Mouse (Mus musculus) midbrain, embryonic 10.5 days (tissue): ENCODE data around the gene Rbm18. TPM values are rescaled to one million over a fixed set of nuclear protein-coding genes. Genes with fewer than 3 reads are reported as not detected.

Experiments used
- DNase-seq: peaks from one replicate; pipeline ENCODE4 v3.0.0-alpha.2; 2017; ENCODE audit warnings: low spot score
- H3K27ac ChIP-seq: fragments of 300-500 bp; sonication (generic); replicated peaks from 2 replicates; pipeline ENCODE4 v1.5.1; 2016; ENCODE audit warnings: mild to moderate bottlenecking
- H3K27me3 ChIP-seq: fragments of 300-500 bp; sonication (generic); 2 replicates; pipeline ENCODE4 v1.6.1; 2016; ENCODE audit warnings: low read depth, mild to moderate bottlenecking; ENCODE audit not compliant: poor library complexity, severe bottlenecking
- H3K36me3 ChIP-seq: fragments of 300-500 bp; sonication (generic); 2 replicates; pipeline ENCODE4 v1.6.1; 2016; ENCODE audit warnings: mild to moderate bottlenecking, moderate library complexity
- H3K4me1 ChIP-seq: fragments of 300-500 bp; sonication (generic); 2 replicates; pipeline ENCODE4 v1.6.1; 2016
- H3K4me3 ChIP-seq: fragments of 300-500 bp; sonication (generic); 2 replicates; pipeline ENCODE4 v1.5.1; 2016; ENCODE audit warnings: mild to moderate bottlenecking, moderate library complexity
- H3K9me3 ChIP-seq: fragments of 300-500 bp; sonication (generic); replicated peaks from 2 replicates; pipeline ENCODE4 v1.6.1; 2016; ENCODE audit warnings: mild to moderate bottlenecking
- WGBS: fragments of 180-500 bp; shearing (Covaris S2); methylation state at CpG from one replicate; pipeline ENCODE4 v1.1.7; 2016; 5-methylcytosine and 5-hydroxymethylcytosine counted together
- polyA plus RNA-seq: library from polyadenylated mRNA; unstranded; fragments of >200 nt; fragmentation: Nextera tagmentation; extraction: Ambion mirVana; gene quantifications from 2 replicates; pipeline ENCODE4 v1.2.1, GENCODE M21; 2016

Rbm18 gene
- polyA plus RNA-seq, 1 experiment from 2014 or later: 80.8 TPM

DNA sequence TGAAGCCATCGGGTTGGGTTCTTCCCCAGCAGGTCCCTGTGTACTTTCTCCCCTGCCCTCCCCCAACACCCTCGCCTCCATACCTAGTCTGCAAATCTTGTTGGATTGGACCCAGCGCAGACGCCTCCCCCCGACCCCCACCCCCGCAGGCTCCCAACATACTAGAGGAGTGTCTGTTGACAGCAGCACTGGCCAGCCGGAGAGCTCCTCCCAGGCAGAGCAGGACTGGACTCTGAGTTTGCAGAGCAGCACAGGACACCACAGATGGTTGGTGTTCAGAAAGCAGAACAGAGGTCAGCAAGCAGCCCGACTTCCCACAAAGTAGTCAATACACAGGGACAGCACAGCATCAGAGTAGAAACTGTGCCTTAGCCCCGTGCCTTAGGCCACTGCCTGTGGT is 55.1 kb downstream of the Rbm18 start:
- Histone ChIP-seq H3K27ac (no peak overlapping the region; the same call in 1 of the 2 replicates), H3K36me3 (no peaks in the 10 kb centered on the region), H3K4me1 (peaks cover 10% of the 10 kb centered on the region), H3K4me3 (no peak overlapping the region), H3K27me3 (peaks cover 28% of the 10 kb centered on the region), H3K9me3 (no peaks in the 10 kb centered on the region)
- 34% methylated on average over 9 of the region's 9 CpGs for WGBS
- no peak for DNase-seq

DNA sequence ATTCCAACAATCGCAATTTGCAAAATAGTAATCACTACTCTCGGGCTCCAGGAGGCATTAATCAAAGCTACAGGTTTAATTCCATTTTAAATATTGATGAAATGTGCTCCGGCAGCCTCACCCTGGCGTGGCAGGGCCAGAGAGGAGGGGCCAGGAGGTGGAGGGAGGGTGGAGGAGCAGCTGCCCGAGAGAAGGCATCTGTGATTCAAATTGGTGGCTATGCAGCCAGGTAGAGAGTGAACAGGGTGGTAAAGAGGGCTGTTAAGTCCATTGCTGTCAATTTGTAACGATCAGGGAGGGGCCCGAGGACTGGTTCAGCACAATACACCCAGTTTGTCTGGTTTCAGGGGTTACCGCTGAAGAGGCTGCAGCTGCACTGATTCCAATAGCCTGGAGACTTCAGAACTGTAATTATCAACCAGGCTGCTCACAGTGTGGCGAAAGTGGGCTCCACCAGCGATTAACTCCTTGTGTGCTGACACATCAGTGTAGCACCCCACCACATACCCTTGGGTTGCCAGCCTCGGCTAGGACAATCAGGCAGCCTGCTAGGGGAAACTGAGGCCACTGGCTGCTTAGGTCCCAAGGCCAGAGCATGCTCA is 59.3 kb downstream of the Rbm18 start:
- 34% methylated on average over 11 of the region's 11 CpGs for WGBS
- H3K27ac ChIP-seq: no peak overlapping the region

DNA sequence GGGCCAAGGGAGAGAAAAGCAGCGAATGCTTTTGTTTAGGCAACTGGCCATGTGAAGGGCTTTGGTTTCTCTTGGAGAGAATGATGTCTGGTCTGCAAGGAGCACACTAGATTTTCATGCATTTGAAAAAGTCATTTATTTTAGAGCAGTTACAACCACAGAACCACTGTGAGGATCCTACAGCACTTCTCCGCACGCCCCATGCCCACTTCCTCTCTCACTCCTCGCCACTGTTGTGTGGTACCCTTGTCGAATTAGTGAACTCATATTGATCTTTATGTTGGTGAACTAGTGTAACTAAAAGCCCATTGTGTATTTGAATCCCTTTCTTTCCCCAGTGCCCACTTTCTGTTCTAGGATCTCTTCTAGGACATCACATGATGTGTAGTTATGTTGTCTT is 61.4 kb downstream of the Rbm18 start:
- no peak overlapping the region for H3K4me3 ChIP-seq
- no peak for DNase-seq
- 88% methylated on average over 5 of the region's 5 CpGs for WGBS
- no peak overlapping the region for H3K27ac ChIP-seq
- H3K9me3 ChIP-seq: no peaks in the 10 kb centered on the region
- no peaks in the 10 kb centered on the region for H3K36me3 ChIP-seq
- H3K27me3 ChIP-seq: peaks cover 13% of the 10 kb centered on the region; the same call in 1 of the 2 replicates
- peaks cover 7% of the 10 kb centered on the region for H3K4me1 ChIP-seq

More for the DNA sequence above, 59.3 kb downstream of the Rbm18 start:
- H3K4me3 ChIP-seq: no peak overlapping the region
- no peaks in the 10 kb centered on the region for H3K36me3 ChIP-seq
- peaks cover 10% of the 10 kb centered on the region for H3K4me1 ChIP-seq
- H3K9me3 ChIP-seq: no peaks in the 10 kb centered on the region
- H3K27me3 ChIP-seq: peaks cover 13% of the 10 kb centered on the region; the same call in 1 of the 2 replicates
- DNase-seq: no peak

DNA sequence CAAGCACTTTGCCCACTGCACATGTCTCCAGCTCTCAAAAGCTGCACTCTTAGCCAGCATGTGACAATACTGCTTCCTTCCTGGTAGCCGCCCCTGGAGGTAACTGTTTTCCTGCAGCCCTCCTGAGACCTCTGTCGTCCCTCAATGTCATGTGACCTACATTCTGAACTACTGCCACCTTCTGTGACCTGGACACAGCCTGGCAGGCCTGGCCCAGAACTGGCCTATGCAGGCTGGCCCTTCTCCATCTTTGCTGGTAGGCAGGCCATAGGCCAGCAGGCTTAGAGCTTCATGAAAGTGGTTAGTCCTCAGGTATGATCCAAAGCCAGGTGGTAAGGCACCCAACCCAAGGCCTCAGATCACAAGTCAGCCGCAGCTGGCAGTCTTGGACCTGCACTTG is 62.8 kb downstream of the Rbm18 start:
- Histone ChIP-seq H3K4me1 (peaks cover 7% of the 10 kb centered on the region), H3K27me3 (peaks cover 7% of the 10 kb centered on the region; the same call in 1 of the 2 replicates), H3K4me3 (no peak overlapping the region), H3K9me3 (no peaks in the 10 kb centered on the region), H3K36me3 (no peaks in the 10 kb centered on the region), H3K27ac (no peak overlapping the region)
- DNase-seq: no peak
- 58% methylated on average over 3 of the region's 3 CpGs for WGBS

DNA sequence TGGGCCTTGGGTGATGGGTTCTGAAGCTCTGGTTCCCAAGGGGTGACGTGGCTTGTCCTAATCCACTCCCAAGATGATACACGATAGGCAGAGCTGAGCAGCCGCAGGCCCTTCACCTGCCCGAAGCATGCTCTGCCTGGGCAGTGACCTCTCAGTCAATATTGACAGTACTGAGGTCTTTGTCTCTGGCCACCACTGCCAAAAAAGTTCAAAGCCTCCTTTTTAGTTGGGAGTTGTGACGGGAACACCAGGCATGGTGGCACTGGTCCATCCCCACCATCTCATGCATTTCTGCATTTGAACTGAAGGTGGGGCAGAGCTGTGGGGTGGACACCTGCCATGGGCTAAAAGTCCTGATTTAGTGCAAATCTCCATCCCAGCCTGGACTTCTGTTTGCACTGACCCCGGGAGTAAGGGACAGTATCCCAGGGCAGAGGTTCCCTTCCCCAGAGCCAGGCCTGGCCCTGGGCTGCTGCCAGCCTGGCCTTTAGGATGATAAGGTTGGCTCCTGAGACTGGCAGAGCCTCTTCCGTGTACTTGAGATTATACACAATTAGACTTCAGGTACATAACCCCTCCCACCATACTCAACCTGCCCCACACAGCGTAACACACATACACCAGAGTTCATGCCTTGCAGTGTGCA is 64.8 kb downstream of the Rbm18 start:
- H3K27ac ChIP-seq: no peak overlapping the region
- H3K4me3 ChIP-seq: no peak overlapping the region
- no peaks in the 10 kb centered on the region; the same call in 1 of the 2 replicates for H3K4me1 ChIP-seq
- no peaks in the 10 kb centered on the region for H3K36me3 ChIP-seq
- WGBS: 81% methylated on average over 8 of the region's 8 CpGs
- H3K27me3 ChIP-seq: peaks cover 4% of the 10 kb centered on the region; the same call in 1 of the 2 replicates
- no peaks in the 10 kb centered on the region for H3K9me3 ChIP-seq
- no peak for DNase-seq

DNA sequence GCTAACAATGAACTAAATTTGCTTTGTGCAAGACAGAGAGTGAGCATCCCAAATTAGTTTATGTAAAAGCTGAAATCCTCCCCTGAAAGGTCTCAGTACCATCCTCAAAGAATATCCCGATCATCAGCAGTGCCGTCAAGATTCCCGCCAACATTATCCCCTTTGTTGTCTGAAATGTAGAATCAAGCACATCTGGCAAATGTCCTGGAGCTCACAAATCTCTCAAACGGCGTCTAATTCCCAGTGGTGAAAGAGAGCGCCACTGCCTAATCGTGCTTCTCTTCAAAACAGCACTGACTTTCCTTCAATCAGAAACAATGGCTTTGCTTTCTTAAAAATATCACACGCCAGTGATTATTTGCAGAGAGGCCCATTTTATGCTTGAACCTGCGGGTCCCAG is 69.4 kb downstream of the Rbm18 start:
- Histone ChIP-seq H3K27me3 (peaks cover 4% of the 10 kb centered on the region; the same call in 1 of the 2 replicates), H3K4me3 (no peak overlapping the region), H3K9me3 (no peaks in the 10 kb centered on the region), H3K27ac (no peak overlapping the region), H3K4me1 (no peaks in the 10 kb centered on the region; the same call in 1 of the 2 replicates), H3K36me3 (no peaks in the 10 kb centered on the region)
- no peak for DNase-seq
- 74% methylated on average over 9 of the region's 9 CpGs for WGBS

Other genes starting within 250 kb of the Rbm18 start
- 0.74 and 0.92 TPM in 2 replicates for gene Ttll11, start 156.9 kb downstream of the Rbm18 start, polyA plus RNA-seq
- gene Ndufa8, start 87.4 kb downstream of the Rbm18 start, polyA plus RNA-seq: 193 and 202 TPM in 2 replicates
- gene Morn5, start 87.3 kb downstream of the Rbm18 start, polyA plus RNA-seq: 0.20 and 0.35 TPM in 2 replicates
- 1.2 and 1.6 TPM in 2 replicates for gene Lhx6, start 31.4 kb downstream of the Rbm18 start, polyA plus RNA-seq
- 25.6 and 30.1 TPM in 2 replicates for gene Mrrf, start 384 bp downstream of the Rbm18 start, polyA plus RNA-seq
- 3.6 and 4.7 TPM in 2 replicates for gene Ptgs1, start 93.7 kb upstream of the Rbm18 start, polyA plus RNA-seq
- gene Olfr338, start 236.7 kb upstream of the Rbm18 start, polyA plus RNA-seq: not detected in 2 replicates